In genomic region chr10:126985579-126985978, GRCm38 (mm10) we compare ENCODE assay signal across 15 mouse cellular contexts. TPM values are rescaled to one million over a fixed set of nuclear protein-coding genes. Genes with fewer than 3 reads are reported as not detected.
DNase-seq lines count a peak whose midpoint lies in the region; ATAC-seq and TF ChIP-seq lines count a peak whose summit lies in the region.
"Had no signal": no experiment of that assay in that cellular context is flagged by ENCODE, and none has a peak within 500 bp of the region (broad histone marks: within the 10 kb centered on the region; RNA-seq: fewer than 3 reads in every experiment).

No protein-coding gene starts in this region.

- 88% methylated on average over 9 of the region's 9 CpGs for WGBS in kidney, embryonic 14.5 days
- 94% methylated on average over 9 of the region's 9 CpGs for WGBS in embryonic facial prominence, embryonic 15.5 days

- TF ChIP-seq CTCF in gastrocnemius, adult 2 months (IDR thresholded peaks at IDR 0.05) = no peak
- TF ChIP-seq CTCF in E14TG2a.4 (conservative IDR thresholded peaks at IDR 0.05; ENCODE audit: low read length) = no peak

- intact Hi-C loops in gastrocnemius, adult 2 months (cut with DNase I) = no loop called here
- intact Hi-C loops in left cerebral cortex, postnatal 14 days (cut with DNase I) = no loop called here

- H3K9ac ChIP-seq in kidney, embryonic 14.5 days (ENCODE audit: low read depth, low read length) = no peak overlapping the region
- H3K9ac ChIP-seq in embryonic facial prominence, embryonic 15.5 days = no peak overlapping the region

- no peaks in the 10 kb centered on the region for H3K27me3 ChIP-seq in kidney, embryonic 14.5 days (ENCODE audit: control insufficient read depth, insufficient read depth, low read length)
- no peaks in the 10 kb centered on the region for H3K27me3 ChIP-seq in E14TG2a.4 (ENCODE audit: insufficient read depth, low read length)
- no peaks in the 10 kb centered on the region for H3K27me3 ChIP-seq in embryonic facial prominence, embryonic 15.5 days
- H3K27me3 ChIP-seq: CH12.LX had no signal

- DNase-seq in gastrocnemius, adult 2 months = no peak
- DNase-seq in gastrocnemius, postnatal 10 days = no peak
- DNase-seq in kidney, postnatal 25 days = no peak
- DNase-seq in left cerebral cortex, postnatal 14 days (ENCODE audit: low spot score in 2 of 2) = no peak
- no peak for DNase-seq in right cerebral cortex, postnatal 25 days
- DNase-seq: adrenal gland, postnatal 14 days; gastrocnemius, postnatal 25 days; kidney, postnatal 10 days; lung, postnatal 14 days had no signal

- H3K27ac ChIP-seq in gastrocnemius, adult 2 months = peak overlapping the region; percentile 100
- H3K27ac ChIP-seq in kidney, embryonic 14.5 days (ENCODE audit: low read depth, low read length) = peak overlapping the region; percentile 80; the same call in 1 of the 2 replicates
- peak overlapping the region; percentile 79 for H3K27ac ChIP-seq in embryonic facial prominence, embryonic 15.5 days (replicated peaks)

- H3K4me1 ChIP-seq in kidney, embryonic 14.5 days (ENCODE audit: control insufficient read depth, insufficient read depth, low read length) = peaks cover 79% of the 10 kb centered on the region
- H3K4me1 ChIP-seq in E14TG2a.4 (replicated peaks; ENCODE audit: low read depth, low read length) = peaks cover 100% of the 10 kb centered on the region
- peaks cover 99% of the 10 kb centered on the region for H3K4me1 ChIP-seq in embryonic facial prominence, embryonic 15.5 days

- peak overlapping the region; percentile 84 for H3K4me3 ChIP-seq in gastrocnemius, adult 2 months
- no peak overlapping the region for H3K4me3 ChIP-seq in kidney, embryonic 14.5 days (ENCODE audit: low read length)
- peak overlapping the region; percentile 62; the same call in 1 of the 2 replicates for H3K4me3 ChIP-seq in E14TG2a.4 (replicated peaks; ENCODE audit: low read length)
- H3K4me3 ChIP-seq in embryonic facial prominence, embryonic 15.5 days (replicated peaks) = no peak overlapping the region
- H3K4me3 ChIP-seq: left cerebral cortex, adult 2 months had no signal

- no peaks in the 10 kb centered on the region for H3K9me3 ChIP-seq in kidney, embryonic 14.5 days (ENCODE audit: control insufficient read depth, low read length)
- H3K9me3 ChIP-seq in E14TG2a.4 (ENCODE audit: low read length) = no peaks in the 10 kb centered on the region
- no peaks in the 10 kb centered on the region for H3K9me3 ChIP-seq in embryonic facial prominence, embryonic 15.5 days (replicated peaks)

- H3K36me3 ChIP-seq in kidney, embryonic 14.5 days (ENCODE audit: control insufficient read depth, insufficient read depth, low read length) = peaks cover 8% of the 10 kb centered on the region; the same call in 1 of the 2 replicates
- peaks cover 39% of the 10 kb centered on the region for H3K36me3 ChIP-seq in E14TG2a.4 (ENCODE audit: insufficient read depth, low read length)
- H3K36me3 ChIP-seq in embryonic facial prominence, embryonic 15.5 days = 0 out of 2 replicates have a peak, but pooled peaks cover 3% of the 10 kb centered on the region

- no peak overlapping the region for H3K4me2 ChIP-seq in kidney, embryonic 14.5 days (replicated peaks; ENCODE audit: low read depth, low read length)
- H3K4me2 ChIP-seq in embryonic facial prominence, embryonic 15.5 days (replicated peaks) = no peak overlapping the region

- ATAC-seq in kidney, embryonic 14.5 days (ENCODE audit: low FRiP score, low TSS enrichment) = no peak
- no peak for ATAC-seq in embryonic facial prominence, embryonic 15.5 days (ENCODE audit: insufficient number of reproducible peaks, low FRiP score, low TSS enrichment, low read depth)

RNA-seq across cellular contexts. Expression of gene Ctdsp2, which starts 7.1 kb away (rescaled TPM):
- total RNA-seq in gastrocnemius, adult 2 months (2021) = 10 to 100 TPM; 94.0 to 99.2 TPM
- total RNA-seq in gastrocnemius, postnatal 10 days (2021) = 100 to 1,000 TPM; 135 to 155 TPM
- polyA plus RNA-seq in kidney, embryonic 14.5 days (2014; fragmentation: Nextera tagmentation; extraction: Ambion mirVana) = 81.1 and 112 TPM in 2 replicates
- 92.5 and 93.9 TPM in 2 replicates for polyA plus RNA-seq in embryonic facial prominence, embryonic 15.5 days (2015; fragmentation: Nextera tagmentation; extraction: Ambion mirVana)
- total RNA-seq in left cerebral cortex, postnatal 14 days (2021) = 10 to 100 TPM; 69.6 to 75.1 TPM

RNA-seq across cellular contexts. Expression of gene Avil, which starts 14.9 kb away (rescaled TPM):
- 1 to 10 TPM; 3.2 to 5.7 TPM for total RNA-seq in gastrocnemius, adult 2 months (2021)
- total RNA-seq in gastrocnemius, postnatal 10 days (2021) = under 1 TPM; 0.33 to 0.95 TPM
- polyA plus RNA-seq in kidney, embryonic 14.5 days (2014; fragmentation: Nextera tagmentation; extraction: Ambion mirVana) = 0.19 and 0.20 TPM in 2 replicates
- polyA plus RNA-seq in embryonic facial prominence, embryonic 15.5 days (2015; fragmentation: Nextera tagmentation; extraction: Ambion mirVana) = 1.6 and 1.8 TPM in 2 replicates
- total RNA-seq in left cerebral cortex, postnatal 14 days (2021) = under 1 TPM; 0.29 to 0.40 TPM
- total RNA-seq: common myeloid progenitor, adult 5-6 weeks had no signal

RNA-seq across cellular contexts. Expression of gene Tsfm, which starts 45.1 kb away (rescaled TPM):
- 10 to 100 TPM; 15.0 to 28.8 TPM for total RNA-seq in gastrocnemius, adult 2 months (2021)
- total RNA-seq in gastrocnemius, postnatal 10 days (2021) = 10 to 100 TPM; 23.5 to 29.5 TPM
- 90.5 and 98.2 TPM in 2 replicates for polyA plus RNA-seq in kidney, embryonic 14.5 days (2014; fragmentation: Nextera tagmentation; extraction: Ambion mirVana)
- 68.8 and 75.4 TPM in 2 replicates for polyA plus RNA-seq in embryonic facial prominence, embryonic 15.5 days (2015; fragmentation: Nextera tagmentation; extraction: Ambion mirVana)
- 10 to 100 TPM; 27.7 to 28.2 TPM for total RNA-seq in left cerebral cortex, postnatal 14 days (2021)

RNA-seq across cellular contexts. Expression of gene Mettl1, which starts 55.6 kb away (rescaled TPM):
- 10 to 100 TPM in 1 of 2 experiments, 1 to 10 TPM in 1; 9.5 to 10.5 TPM for total RNA-seq in gastrocnemius, adult 2 months (2021)
- total RNA-seq in gastrocnemius, postnatal 10 days (2021) = 10 to 100 TPM; 14.7 to 18.9 TPM
- polyA plus RNA-seq in kidney, embryonic 14.5 days (2014; fragmentation: Nextera tagmentation; extraction: Ambion mirVana) = 69.5 and 78.1 TPM in 2 replicates
- 55.2 and 61.7 TPM in 2 replicates for polyA plus RNA-seq in embryonic facial prominence, embryonic 15.5 days (2015; fragmentation: Nextera tagmentation; extraction: Ambion mirVana)
- 10 to 100 TPM; 10.3 to 11.1 TPM for total RNA-seq in left cerebral cortex, postnatal 14 days (2021)

RNA-seq across cellular contexts. Expression of gene Eef1akmt3, which starts 55.7 kb away (rescaled TPM):
- total RNA-seq in gastrocnemius, adult 2 months (2021) = under 1 TPM; 0.08 TPM
- total RNA-seq in gastrocnemius, postnatal 10 days (2021) = under 1 TPM; 0.21 to 0.84 TPM
- 0.39 and 0.89 TPM in 2 replicates for polyA plus RNA-seq in kidney, embryonic 14.5 days (2014; fragmentation: Nextera tagmentation; extraction: Ambion mirVana)
- 1.3 TPM in 2 replicates for polyA plus RNA-seq in embryonic facial prominence, embryonic 15.5 days (2015; fragmentation: Nextera tagmentation; extraction: Ambion mirVana)
- total RNA-seq in left cerebral cortex, postnatal 14 days (2021) = under 1 TPM in 1 of 2 experiments, not detected in 1; 0.19 TPM
- total RNA-seq: common myeloid progenitor, adult 5-6 weeks had no signal

Comparison
In these comparisons a context has a peak if more than half of its experiments do, and no peak if none do; other contexts are left out.
1. H3K4me3 ChIP-seq: peak in gastrocnemius, adult 2 months (single experiment) and E14TG2a.4 (single experiment); none in kidney, embryonic 14.5 days (single experiment) and embryonic facial prominence, embryonic 15.5 days (single experiment).
2. Peak in every context shown above with its lines, with median percentiles within 50 percentile points of each other: H3K27ac ChIP-seq.